Mouse (Mus musculus) liver, adult 2 months (tissue): ENCODE measurements around the gene Tmem132d.

Source experiments
- CTCF ChIP-seq: fragments of 200-500 bp; IDR thresholded peaks from 2 replicates; pipeline ENCODE4 v1.5.1; 2011; ENCODE audit warnings: low read depth, low read length, control low read depth
- POLR2A ChIP-seq: fragments of 200-500 bp; IDR thresholded peaks from 2 replicates; pipeline ENCODE4 v1.6.1; 2011; ENCODE audit warnings: low read length, control low read depth; ENCODE audit not compliant: insufficient read depth; ENCODE audit errors: extremely low read depth

DNA sequence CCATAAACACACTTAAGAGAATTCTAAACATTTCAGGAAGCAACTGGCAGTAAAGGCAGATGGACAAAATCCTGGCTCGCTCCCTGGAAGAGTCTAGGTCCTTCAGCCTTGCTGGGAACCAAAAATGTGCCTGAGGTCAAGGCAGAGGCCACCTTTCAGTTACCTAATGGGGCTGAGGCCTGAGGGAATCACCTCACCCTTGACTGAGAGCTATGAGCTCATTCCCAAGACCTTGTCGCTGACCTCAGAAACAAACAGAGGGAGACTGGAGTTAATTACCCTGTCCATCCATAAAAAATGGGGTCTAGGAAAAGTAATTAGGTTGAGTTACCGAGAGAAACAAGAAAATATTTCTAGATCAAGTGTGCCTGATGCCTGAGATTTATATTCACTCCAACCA lies 521.3 kb downstream of the Tmem132d start:
- TF ChIP-seq POLR2A = no peak
- no peak for TF ChIP-seq CTCF
